Mouse (Mus musculus): ENCODE data around the gene Ints6.

Ints6 gene

GRCm38 (mm10) chr14:62761036-62761881 lies at the start of gene Ints6:
Gene Ints6, minus strand, starts transcription at chr14:62761169.
- in situ Hi-C loops (cut with MseI, MboI): loop anchor here (5.0 to 10.0 kb wide), 2 partner anchors 74 to 76 kb away; partner anchors contain the start of gene Wdfy2 (in 2 of the 2)

DNA sequence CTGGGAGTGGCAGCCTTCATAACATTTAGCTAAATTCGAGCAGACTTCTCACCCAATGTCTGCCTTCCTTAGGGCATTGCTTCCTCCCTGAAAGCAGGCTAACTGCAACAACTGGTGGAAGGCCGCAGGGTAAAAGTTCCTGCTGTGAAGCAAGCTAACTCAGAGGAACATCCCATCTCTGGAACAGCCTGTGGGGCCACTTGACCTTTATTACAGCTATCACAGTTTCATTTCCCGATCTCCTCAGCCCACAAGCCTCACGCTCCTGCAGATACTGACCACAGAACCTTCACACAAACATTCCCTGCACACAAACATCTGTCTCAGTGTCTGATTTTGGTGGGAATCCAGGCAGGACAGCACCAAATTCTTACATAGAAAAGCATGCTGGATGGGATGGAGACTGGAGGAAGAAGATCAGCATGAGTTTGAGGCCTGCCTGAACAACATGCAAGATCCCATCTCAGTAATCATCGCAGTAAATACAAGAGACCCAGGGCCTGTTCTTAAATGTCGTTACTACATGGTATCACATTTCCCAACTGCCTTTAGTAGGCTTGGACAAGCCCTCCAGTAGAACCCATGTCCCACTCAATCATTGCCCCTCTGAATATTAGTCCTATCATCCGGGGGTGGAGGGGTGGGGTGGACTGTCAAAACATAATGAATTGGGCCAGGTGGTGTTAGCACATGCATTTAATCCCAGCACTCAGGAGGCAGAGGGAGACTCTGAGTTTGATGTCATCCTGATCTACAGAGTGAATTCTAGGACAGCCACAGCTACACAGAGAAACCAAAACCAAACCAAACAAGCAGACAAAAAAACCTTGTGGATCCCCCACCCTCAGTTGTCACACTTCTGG lies 47.9 kb upstream of the Ints6 start:
- in situ Hi-C loops (cut with MseI, MboI): no loop called here

DNA sequence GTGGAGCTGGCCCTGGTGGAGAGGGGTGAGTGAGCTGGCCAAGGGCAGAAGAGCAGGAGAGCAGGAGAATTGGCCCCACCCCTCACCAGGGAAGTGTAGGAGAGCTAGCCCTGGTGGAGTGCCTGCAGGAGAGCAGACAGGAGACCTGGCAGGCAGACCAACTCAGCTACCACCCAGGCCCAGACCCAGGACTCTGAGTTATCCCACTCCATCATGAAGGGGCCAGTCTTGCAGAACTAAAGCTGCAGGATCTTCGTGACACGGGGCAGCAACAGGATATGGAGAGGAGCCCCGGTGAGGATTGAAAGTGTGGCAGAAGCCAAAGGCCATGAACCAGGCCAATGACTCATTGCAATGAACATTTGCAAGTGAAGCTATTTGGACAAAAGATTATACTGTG lies 46.0 kb upstream of the Ints6 start:
- in situ Hi-C loops (cut with MseI, MboI): no loop called here

DNA sequence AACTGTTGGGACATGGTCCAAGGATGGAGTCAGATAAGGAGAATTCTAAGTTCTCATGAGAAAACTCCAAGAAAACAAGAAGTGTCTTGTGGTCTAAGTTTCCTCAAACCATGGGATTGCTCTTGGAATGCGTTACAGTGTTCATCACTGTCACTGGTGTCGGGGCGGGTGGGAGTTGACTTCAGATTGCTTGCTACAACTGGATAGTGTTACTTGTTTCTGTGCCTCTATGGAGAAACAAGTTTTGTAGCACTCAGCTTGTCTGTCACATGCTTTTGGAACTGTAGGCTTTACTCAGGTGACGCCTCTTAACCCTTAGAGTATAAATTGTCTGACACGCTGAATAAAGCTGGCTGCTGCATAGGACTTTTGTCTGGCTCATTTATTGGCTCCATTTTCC lies 42.2 kb upstream of the Ints6 start:
- in situ Hi-C loops (cut with MseI, MboI): no loop called here

GRCm38 (mm10) chr14:62800791-62801190 lies 39.8 kb upstream of the Ints6 start:
- in situ Hi-C loops (cut with MseI, MboI): no loop called here

- in situ Hi-C loops (cut with MseI, MboI): no loop called here
These were observed 37.7 kb upstream of the Ints6 start for GRCm38 (mm10) chr14:62798608-62799101.

DNA sequence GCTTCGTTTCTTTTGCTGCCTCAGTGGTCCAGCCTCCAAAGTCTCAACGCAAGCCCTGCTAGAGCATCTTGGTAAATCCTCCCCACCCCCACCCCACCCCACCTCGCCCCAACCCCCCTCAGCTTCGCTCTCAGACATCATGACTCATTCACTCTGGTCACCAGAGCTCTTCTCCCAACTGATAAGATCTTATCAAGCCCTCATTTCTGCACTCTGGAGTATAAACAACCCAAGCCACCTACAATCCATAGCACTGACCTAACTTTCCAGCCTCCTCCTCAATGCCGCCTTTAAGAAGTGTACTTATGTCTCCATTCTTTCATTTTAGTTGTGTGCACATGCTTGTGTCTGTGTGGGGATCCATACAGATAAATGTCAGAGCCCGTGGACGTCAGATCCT lies 34.8 kb upstream of the Ints6 start:
- in situ Hi-C loops (cut with MseI, MboI): no loop called here

GRCm38 (mm10) chr14:62789282-62789681 lies 28.3 kb upstream of the Ints6 start:
- in situ Hi-C loops (cut with MseI, MboI): no loop called here

- in situ Hi-C loops (cut with MseI, MboI): no loop called here
These were observed 22.0 kb upstream of the Ints6 start for GRCm38 (mm10) chr14:62782981-62783380.

DNA sequence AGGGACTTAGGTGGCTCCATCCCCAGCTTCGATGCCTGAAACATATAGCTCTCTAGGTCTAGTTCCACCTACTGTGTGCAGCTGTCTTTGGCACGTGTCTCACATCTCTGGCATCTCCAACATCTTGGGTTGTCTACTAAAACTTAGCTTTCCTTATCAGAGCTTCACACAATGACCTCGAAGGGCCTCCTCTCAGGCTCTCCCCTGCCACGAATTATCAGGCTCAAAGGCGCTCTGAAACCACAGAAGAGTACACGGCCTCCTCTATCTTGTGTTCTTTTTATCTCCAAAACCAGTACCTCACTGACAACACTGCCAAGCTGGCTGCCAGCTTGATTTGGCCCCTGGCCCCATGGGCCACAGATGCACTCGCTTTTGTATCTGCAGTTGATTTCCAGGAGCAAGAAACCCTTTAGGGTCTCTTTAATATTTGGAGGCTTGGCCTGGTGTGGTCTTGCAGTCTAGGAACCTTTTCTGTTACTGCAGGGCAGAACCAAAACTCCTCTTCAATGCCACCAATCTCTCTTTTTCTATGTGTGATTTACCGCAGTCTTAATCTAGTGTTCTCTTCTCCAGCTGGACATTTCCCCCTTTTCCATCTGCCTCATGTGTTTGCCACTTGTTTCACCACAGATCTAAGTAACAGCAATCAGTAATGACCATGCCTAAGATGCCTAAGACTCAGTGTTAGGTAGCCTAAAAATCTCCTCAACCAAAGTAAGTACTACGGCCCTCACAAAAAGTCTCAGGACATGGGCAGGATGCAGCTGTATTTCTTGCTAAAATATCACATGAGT lies 19.7 kb upstream of the Ints6 start:
- in situ Hi-C loops (cut with MseI, MboI): no loop called here

- in situ Hi-C loops (cut with MseI, MboI): no loop called here
These were observed 17.1 kb upstream of the Ints6 start for GRCm38 (mm10) chr14:62778095-62778494.

DNA sequence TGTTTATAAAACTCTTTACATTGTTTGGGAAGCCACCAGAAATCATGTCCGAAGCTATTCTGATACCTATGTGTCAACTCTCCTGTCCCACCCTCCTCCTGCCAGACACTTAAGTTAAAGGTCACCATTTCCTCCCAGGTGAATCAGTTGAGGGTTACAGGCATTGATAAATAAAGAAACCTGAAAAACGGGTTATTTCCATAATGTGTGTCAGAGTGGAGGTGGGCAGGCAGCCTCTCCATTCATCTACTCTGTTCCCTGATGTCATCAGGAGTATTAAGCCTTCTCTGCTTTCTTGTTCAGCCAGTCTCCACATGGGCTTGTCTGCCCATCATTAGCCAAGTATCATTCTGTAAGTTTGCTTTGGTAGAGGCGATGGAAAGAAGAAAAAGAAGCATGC lies 14.1 kb upstream of the Ints6 start:
- in situ Hi-C loops (cut with MseI, MboI): no loop called here

DNA sequence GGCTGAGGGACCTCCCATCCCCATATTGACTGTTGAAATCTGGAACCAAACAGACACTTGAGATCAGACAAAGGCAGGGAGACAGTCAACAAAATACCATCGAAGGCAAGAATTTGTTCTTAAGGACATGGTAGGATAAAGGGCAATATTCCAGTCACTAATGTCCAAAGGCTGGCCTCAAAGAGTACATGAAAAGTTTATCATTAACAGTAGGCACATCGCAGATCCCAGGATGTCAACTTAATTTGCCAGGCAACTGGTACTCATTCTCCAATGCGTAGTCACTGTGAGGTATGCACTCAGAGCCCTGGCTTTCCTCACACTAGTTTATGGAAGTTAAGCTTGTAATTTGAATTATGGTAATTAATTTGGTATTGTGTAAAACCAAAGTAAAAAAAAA lies 13.3 kb upstream of the Ints6 start:
- in situ Hi-C loops (cut with MseI, MboI): no loop called here

- in situ Hi-C loops (cut with MseI, MboI): no loop called here
These were observed 12.8 kb upstream of the Ints6 start for GRCm38 (mm10) chr14:62773766-62774165.

DNA sequence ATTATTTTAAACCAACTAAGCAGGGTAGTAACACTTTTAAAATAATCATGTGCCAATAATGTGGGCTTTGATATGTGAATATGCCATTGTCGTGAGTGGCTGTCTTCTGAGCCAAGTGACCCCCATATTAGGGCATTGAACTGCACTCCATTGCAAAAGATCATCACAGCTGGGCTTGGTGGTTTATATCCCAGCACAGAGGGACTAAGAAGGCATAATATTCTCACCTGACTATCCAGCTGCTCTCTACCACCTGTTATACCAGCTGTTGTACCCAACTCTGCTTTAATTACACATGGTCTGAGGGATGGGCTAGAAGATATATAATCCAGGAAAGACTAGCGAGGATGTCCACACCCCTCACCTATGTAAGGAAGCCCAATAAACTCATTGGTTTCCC lies 4.4 kb upstream of the Ints6 start:
- in situ Hi-C loops (cut with MseI, MboI): loop anchor here in 1 of 2 experiments (10.0 kb wide), 1 partner anchor 69 kb away; the partner anchor contains the start of gene Wdfy2

DNA sequence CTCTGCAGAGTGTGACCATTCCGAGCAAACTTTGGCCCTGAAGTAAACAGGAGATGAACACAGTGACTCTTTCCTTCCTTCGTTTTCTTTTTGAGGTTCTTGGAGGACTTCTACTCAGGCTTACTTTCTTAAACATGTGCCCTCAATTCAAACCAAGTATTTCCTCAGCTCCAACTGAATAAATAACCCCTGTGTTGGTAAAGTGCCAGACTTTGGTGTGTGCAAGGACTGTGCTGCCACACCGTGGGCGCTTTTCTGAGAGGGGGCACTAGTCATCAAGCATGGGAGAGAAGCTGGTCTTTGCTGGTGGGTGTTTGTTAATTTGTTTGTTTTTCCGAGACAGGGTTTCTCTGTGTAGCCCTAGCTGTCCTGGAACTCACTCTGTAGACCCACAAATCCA lies 3.4 kb upstream of the Ints6 start:
- in situ Hi-C loops (cut with MseI, MboI): loop anchor here (5.0 to 10.0 kb wide), 2 partner anchors 70 to 73 kb away; partner anchors contain the start of gene Wdfy2 (in 2 of the 2)

- in situ Hi-C loops (cut with MseI, MboI): loop anchor here (5.0 to 10.0 kb wide), 2 partner anchors 73 to 75 kb away; partner anchors contain the start of gene Wdfy2 (in 2 of the 2)
These were observed 974 bp upstream of the Ints6 start for GRCm38 (mm10) chr14:62761943-62762342.

- in situ Hi-C loops (cut with MseI, MboI): loop anchor here (5.0 to 10.0 kb wide), 2 partner anchors 74 to 77 kb away; partner anchors contain the start of gene Wdfy2 (in 2 of the 2)
These were observed 491 bp downstream of the Ints6 start for GRCm38 (mm10) chr14:62760321-62761035.

GRCm38 (mm10) chr14:62759771-62760320 lies 1.1 kb downstream of the Ints6 start:
- in situ Hi-C loops (cut with MseI, MboI): loop anchor here (5.0 to 10.0 kb wide), 2 partner anchors 75 to 77 kb away; partner anchors contain the start of gene Wdfy2 (in 2 of the 2)

- in situ Hi-C loops (cut with MseI, MboI): no loop called here
These were observed 2.3 kb downstream of the Ints6 start for GRCm38 (mm10) chr14:62758714-62759113.

Data from mouse trophoblast stem cell (cell line).